Mouse (Mus musculus): Measurements from ENCODE around the gene Nrp2.

The Nrp2 gene

DNA sequence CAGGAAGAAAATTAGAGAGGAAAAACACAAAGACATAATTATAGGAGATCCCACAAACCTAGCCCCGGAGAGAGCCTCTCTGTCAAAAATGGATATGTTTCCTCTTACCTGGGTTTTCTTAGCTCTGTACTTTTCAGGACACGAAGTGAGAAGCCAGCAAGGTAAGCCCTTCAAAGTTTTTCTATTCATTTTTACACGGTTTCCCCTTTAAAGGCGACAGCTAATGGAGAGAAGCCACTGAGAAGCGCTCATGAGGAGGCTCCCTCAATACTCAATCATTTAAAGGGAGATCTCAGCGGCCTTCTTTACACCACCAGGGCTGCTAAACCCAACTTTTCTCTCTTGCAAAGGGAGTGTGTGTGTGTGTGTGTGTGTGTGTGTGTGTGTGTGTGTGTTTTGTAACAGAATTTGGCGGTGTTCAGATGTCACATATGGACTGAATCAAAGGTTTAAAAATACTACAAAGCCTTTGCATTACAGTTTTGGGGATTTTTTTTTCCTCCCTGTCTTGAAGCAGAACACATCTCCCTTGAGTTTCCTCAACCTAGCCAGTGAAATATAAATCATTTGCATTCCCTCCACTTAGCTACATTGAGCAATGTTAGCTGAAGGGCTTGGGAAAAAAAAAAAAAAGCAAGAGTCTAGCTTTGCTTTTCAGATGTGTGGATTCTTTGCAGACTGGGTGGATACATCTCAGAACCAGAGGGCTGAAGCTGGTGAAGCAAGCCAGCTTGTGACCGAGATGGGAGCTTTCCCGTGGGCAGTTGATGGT lies 1.2 kb downstream of the Nrp2 start:
- DNase-seq (ENCODE audit: low read depth, low spot score): no peak

DNA sequence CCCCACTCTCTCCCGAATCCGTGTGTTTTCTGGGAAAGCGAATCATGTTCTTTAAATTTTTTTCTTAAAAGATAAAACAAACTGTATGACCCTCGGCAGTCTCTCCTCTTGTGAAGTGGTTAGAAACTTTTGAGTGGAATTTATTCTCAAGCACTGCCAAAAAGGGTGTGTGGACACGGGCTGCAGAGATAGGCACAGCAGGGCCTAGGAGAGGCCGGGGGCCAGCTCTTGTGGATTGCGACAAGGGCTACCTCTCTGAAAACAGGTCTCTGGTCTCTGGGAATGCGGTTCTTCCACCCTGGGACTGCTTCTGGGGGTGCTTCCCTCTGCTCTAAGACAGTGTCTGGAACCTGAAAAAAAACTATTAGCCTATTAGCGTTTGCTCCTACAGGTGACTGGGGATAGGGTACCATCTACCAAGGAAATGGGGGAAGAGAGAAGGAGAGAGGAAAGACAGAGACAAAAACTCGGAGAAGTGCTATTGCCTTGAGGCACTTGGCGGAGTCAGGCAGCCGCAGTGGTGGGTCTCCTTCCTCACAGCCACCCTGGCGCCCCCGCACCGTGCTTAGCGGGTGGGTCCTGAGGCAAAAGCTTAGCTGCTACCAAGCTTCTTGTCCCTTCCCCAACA lies 1.9 kb downstream of the Nrp2 start:
- no peak for DNase-seq (ENCODE audit: low read depth, low spot score)

GRCm38 (mm10) chr1:62705517-62705981 lies 2.5 kb downstream of the Nrp2 start:
- DNase-seq (ENCODE audit: low read depth, low spot score): no peak

- DNase-seq (ENCODE audit: low read depth, low spot score): no peak
Observed at GRCm38 (mm10) chr1:62706085-62707021, 3.3 kb downstream of the Nrp2 start.

DNA sequence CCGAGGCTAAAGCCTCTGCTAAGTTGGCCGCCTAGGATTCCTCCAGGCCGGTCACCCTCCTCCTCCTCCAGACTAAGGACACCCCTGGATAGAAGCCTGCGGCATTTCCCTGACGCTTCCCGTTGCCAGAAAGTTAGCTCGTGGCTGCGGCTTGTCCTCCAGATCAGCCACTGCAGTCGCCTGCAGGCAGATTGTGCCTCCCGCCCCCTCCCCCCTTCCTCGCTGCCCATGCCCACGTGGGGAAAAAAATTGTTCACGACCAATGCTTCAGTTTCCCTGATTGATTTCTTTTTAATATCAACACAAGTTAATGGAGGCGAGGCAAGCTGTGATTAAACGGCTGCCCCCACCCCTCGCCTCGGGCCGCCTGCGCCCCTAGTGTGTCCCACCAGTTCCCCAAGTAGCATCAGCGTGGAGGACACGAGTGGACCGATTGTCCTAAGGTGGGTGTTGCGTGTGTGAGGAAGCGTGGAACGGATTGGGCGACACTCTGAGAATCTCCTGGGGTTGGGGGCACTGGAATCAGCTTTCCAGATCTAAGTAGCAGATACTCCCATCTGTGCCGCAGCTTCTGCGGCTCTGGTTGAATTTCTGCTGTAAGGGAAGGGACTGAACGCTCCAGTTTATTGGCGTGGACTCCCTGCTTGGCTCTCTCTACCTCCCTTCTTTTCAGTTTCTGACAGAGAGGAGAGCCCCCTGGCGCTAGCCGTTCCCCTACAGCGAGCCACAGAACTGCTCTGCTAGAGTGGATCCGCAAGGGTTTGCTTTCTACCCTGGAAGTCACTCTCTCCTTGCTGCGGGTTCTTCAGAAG lies 4.2 kb downstream of the Nrp2 start:
- DNase-seq (ENCODE audit: low read depth, low spot score): no peak

DNA sequence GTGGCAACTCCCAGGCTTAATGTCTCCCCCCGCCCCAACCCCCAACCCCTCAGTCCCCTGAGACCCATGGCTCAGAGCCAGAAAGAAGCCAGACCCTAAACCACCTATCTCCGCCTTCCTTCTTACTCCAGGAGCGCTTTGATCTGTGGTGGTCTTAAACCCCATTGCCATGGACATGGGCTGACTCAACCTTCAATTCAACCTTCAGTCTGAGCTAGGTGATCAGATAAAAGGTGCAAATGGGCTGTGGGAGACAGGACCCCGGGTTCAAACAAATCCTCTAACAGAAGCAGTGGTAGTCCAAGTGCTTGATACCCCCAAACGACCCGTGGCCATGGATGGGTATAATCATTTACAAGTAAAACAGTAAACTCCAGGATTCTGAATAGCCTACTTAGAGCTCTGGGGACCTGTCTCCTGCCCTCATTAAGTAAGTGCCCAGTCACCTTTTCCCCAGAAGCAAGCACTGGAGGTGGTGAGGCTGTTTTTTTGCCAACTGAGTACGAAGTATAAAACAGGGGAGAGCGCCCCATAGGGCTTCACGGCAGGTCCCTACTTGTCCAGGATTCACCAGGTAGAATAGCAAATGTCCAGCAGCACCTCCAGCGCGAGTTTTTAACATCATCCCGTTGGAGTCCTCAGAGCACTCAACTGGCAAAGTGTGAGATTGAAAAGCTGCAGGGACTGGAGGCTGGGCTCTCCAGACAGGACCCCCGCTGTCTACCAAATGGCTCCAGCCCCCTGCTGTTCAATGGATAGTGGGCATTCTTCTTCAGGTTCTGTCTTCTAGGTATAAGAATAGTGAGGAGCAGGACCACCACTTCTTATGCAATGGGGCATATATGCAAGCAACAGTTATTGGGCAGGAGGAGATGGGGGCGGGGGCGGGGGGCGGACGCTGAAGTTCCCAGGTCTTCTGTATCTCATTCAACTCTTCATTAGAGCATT lies 5.1 kb downstream of the Nrp2 start:
- no peak for DNase-seq (ENCODE audit: low read depth, low spot score)

- DNase-seq (ENCODE audit: low read depth, low spot score): no peak
Observed at GRCm38 (mm10) chr1:62709770-62710335, 6.8 kb downstream of the Nrp2 start.

DNA sequence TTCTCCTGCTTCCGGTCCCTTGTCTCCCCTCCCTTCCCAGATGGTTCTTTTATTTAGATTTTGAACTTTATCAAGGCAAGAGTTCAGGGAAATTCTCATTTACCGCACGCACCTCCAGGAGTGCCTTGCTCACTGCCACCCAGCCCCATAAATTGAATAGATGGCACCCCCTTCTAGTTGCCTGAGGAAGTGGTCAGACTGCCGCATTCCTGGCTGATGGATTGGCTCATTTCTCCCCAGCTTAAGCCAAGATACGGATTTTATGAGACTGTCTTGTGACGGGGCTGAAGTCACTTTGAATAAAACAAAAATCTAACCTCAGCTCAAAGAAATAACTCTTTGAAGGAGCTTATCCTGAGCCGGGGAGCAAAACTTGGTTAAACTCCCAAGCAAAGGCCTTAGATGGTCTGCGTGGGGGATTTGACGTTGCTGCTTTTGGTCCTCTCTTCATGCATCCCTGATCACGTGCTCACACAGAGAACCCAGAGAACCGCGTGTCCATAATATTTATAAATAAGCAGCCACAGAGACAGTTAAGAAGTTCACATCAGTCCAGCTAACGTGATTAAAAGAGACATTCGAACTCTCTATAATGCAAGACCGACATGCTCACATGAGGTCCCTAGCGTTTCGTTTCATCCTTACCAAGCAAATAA lies 10.1 kb downstream of the Nrp2 start:
- no peak for DNase-seq (ENCODE audit: low read depth, low spot score)

DNA sequence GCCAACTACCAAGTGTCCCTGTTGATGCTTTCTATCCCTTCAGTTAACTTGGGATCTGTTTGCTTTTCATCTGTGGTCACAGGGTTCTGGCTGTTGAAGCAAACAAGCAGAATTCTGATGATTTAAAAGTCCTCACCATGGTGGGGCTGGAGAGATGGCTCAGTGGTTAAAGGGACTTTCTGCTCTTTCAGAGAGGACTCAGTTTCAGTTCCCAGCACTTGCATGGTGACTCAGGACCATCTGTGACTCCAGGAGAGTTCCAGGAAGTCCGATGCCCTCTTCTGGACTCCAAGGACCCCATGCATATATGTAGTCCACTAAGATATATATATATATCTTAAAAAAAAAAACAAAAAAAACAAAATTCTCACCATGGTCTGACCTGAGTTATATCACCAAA lies 11.9 kb downstream of the Nrp2 start:
- DNase-seq (ENCODE audit: low read depth, low spot score): no peak

DNA sequence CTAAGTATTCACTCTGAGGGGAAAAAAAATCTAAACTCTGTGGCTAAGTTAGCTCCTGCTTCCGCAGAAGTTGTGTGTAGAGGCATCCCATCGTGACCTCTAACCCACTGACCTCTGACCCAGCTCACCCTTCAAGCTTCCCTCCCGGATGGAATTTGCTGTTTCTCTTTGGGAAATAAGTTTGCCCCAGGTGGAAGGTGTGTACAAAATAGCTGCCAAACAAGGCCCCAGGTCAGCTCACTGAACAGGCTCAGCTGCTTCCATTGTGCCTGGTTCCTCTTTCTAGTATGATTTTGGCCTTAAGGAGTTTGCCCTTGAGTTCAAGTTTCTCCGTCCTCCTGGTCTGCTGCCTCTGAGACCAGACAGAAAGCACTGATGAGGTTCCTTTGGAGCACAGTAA lies 12.6 kb downstream of the Nrp2 start:
- DNase-seq (ENCODE audit: low read depth, low spot score): no peak

- no peak for DNase-seq (ENCODE audit: low read depth, low spot score)
Observed at GRCm38 (mm10) chr1:62716836-62717478, 13.9 kb downstream of the Nrp2 start.

GRCm38 (mm10) chr1:62717552-62718236 lies 14.6 kb downstream of the Nrp2 start:
- peak; percentile 68 for DNase-seq (ENCODE audit: low read depth, low spot score)

DNA sequence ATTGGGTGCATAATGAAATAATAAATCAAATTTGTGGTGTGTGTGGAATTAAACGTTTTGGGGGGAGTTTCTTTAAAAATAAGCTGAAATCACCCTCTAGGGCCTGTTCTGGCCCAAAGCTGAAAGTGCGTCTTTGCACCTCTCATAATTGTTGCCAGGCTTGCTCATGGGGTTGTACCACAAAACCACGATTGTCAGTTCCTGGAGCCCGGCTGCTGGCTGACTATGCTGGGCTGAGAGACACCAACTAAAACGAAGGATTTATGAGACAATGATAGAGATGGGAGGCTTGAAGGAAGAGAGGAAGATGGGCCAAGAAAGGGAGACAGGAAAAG lies 15.1 kb downstream of the Nrp2 start:
- DNase-seq (ENCODE audit: low read depth, low spot score): no peak

- DNase-seq (ENCODE audit: low read depth, low spot score): no peak
Observed at GRCm38 (mm10) chr1:62718750-62719149, 15.7 kb downstream of the Nrp2 start.

DNA sequence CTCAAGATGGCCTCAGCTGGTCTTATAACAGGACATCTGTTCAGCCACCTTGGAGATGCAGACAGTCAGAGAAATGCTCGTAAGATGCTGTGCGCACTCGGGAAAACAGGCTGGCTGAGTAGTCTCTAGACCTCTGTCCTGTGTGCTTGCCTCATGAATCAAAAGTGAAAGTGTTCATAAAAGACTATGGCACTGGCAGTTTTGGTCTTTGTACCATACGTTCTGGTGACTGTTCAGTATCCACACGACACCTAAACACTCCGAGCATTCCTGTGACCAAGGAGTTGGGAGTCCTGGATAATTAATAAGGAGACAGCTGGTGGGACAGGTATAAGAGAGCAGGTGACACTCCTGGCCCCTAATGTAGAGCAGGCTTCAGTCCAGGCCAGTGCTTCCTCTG lies 16.7 kb downstream of the Nrp2 start:
- no peak for DNase-seq (ENCODE audit: low read depth, low spot score)

- DNase-seq (ENCODE audit: low read depth, low spot score): no peak
Observed at GRCm38 (mm10) chr1:62720176-62720575, 17.1 kb downstream of the Nrp2 start.

DNA sequence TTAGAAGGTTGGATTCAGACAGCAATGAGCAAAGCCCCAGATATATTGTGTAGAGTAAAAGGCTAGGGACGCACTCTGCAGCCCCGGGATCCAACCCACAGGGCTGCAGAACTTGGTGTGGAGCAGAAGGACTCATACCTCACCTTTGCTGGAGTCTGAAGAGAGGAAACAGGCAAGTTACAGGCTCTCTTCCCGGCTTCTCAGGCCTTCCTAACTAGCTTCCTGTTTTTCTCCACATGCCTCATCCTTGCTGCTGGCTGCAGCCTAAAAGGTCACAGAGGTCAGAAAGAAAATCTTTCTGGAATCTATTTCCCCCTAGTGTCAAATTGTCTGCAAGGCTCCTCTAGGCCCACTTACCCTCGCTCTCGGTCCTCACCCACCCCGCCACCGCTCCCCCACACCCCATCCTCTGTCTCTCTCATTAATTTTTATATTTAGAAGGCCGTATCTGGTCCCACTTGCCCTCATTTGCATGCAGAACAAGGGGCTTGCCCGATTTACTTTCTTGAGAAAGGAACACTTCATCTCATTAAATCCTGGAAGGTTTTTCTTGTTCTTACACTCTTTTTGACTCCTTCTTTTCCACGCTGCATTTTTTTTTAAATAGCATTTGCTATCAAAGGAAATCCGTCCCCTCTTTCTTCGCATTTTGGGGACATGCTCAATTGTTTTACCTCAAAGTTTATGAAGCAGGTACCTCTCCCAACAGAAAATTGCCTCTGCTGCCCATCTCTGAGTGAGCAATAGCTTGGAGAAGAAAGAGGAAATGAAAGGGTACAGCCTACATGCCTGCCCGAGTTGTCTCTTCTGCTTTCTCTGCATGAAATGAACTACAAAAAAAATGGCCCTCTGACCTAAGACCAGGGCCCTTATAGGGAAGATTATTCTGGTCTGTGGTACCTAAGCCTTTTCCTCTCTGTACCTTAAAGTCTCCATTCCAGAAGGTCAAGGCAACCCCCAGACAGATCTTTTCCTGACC lies 17.9 kb downstream of the Nrp2 start:
- DNase-seq (ENCODE audit: low read depth, low spot score): no peak
